Mouse (Mus musculus) cortical plate, adult 2 months (tissue): ENCODE measurements around the gene Pfkfb4.

Source experiments
- CTCF ChIP-seq: fragments of 200-500 bp; IDR thresholded peaks from 2 replicates; pipeline ENCODE4 v1.5.1; 2011; ENCODE audit warnings: mild to moderate bottlenecking, control low read depth, low read length; ENCODE audit not compliant: insufficient read depth; ENCODE audit errors: extremely low read depth
- POLR2A ChIP-seq: fragments of 200-500 bp; IDR thresholded peaks from 2 replicates; pipeline ENCODE4 v1.6.1; 2011; ENCODE audit warnings: mild to moderate bottlenecking, low read length, control low read depth; ENCODE audit not compliant: insufficient read depth; ENCODE audit errors: extremely low read depth

DNA sequence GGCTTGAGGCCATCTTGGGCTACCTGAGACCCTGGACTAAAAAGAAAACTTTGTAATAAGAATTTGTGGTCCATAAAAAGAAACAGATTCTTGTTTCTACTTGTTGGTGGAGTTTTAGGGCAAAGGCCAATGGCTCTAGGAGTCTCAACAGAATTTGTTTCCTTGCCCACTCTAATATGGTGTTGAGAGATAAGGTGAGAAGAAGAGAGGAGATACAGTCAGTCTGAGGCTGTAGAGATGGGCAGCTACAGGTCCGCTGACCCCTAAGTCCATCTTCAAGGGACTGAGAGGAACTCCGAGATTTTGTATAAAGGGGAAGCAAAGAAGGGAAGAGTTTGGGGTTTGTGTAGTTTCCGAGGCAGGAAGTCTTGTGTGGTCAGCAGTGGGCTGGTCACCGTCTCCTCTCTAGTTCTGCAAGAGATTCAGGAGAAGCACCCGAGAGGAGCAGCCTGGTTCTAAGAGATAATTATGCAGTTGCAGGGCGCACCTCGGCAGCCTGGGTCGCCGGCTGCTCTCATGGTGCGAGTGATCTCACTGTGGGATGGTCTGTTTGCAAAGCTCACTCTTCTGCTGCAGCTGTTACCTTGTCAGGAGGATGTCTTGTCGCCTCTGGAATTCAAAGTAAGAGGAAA, 25.5 kb downstream of the Pfkfb4 start:
- no peak for TF ChIP-seq CTCF
- no peak for TF ChIP-seq POLR2A
